Mouse (Mus musculus): Measurements from ENCODE around the gene Rbbp4. TPM values are rescaled to one million over a fixed set of nuclear protein-coding genes. Genes with fewer than 3 reads are reported as not detected.

Rbbp4 gene
- polyA plus RNA-seq, 1 experiment from 2014 or later, result 159 TPM

DNA sequence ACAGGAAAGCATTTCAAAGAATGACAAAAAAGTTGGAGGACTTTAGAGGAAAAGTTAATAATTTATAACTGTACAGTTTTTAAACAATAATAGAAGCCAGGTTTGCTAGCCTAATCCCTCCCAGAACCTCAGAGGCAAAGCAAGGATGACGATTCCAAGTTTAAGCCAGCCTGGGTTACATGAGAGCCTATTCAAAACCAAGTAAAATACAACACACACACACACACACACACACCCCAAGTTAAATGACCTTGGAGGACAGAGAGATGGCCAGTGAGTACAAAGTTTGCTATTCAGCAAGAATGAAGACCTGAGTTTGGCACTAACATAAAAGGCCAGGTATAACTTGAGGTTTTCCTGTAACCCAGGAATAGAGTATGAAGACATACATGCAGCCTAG is 9.0 kb downstream of the Rbbp4 start:
- DNase-seq (ENCODE audit: low spot score), result no peak

DNA sequence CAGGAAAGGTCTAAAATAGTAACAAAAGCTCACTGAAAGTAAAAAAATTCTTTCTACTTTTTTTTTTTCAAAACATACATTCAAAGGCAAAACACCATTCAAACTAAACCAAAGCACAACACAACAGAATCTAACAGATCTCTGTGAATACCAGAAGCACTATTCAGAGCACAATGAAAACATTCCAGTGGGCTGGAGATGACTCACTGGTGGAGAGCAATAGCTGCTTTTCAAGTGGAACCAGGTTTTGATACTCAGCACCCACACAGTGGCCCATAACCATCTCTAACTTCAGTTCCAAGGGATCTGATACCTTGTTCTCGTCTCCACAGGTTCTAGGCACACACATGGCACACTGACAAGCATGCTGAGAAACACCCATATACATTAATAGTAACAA is 10.4 kb downstream of the Rbbp4 start:
- no peaks in the 10 kb centered on the region for H3K9me3 ChIP-seq (ENCODE audit: low read length)
- no peak overlapping the region for H3K4me3 ChIP-seq (ENCODE audit: low read depth, low read length)
- H3K27me3 ChIP-seq (replicated peaks; ENCODE audit: insufficient read depth, low read length), result no peaks in the 10 kb centered on the region
- no peak overlapping the region for H3K4me2 ChIP-seq (replicated peaks; ENCODE audit: low read depth, low read length)
- no peaks in the 10 kb centered on the region for H3K4me1 ChIP-seq (ENCODE audit: insufficient read depth, low read depth, low read length)
- peaks cover 12% of the 10 kb centered on the region; the same call in 1 of the 2 replicates for H3K36me3 ChIP-seq (ENCODE audit: insufficient read depth, low read length)
- ATAC-seq, result no peak
- DNase-seq (ENCODE audit: low spot score), result peak; percentile 60
- TF ChIP-seq EP300 (IDR thresholded peaks at IDR 0.05) (no peak), CTCF (IDR thresholded peaks at IDR 0.05) (no peak)
- no peak overlapping the region for H3K9ac ChIP-seq (replicated peaks; ENCODE audit: low read depth)
- WGBS, result 89% methylated on average over 1 of the region's 1 CpGs
- H3K27ac ChIP-seq (ENCODE audit: low read length), result no peak overlapping the region

More for the DNA sequence above, 9.0 kb downstream of the Rbbp4 start:
- peaks cover 12% of the 10 kb centered on the region; the same call in 1 of the 2 replicates for H3K36me3 ChIP-seq (ENCODE audit: insufficient read depth, low read length)
- H3K27ac ChIP-seq (ENCODE audit: low read length), result no peak overlapping the region
- no peak overlapping the region for H3K9ac ChIP-seq (replicated peaks; ENCODE audit: low read depth)
- no peak overlapping the region for H3K4me3 ChIP-seq (ENCODE audit: low read depth, low read length)
- TF ChIP-seq CTCF (IDR thresholded peaks at IDR 0.05) (no peak), EP300 (IDR thresholded peaks at IDR 0.05) (no peak)
- no peaks in the 10 kb centered on the region for H3K27me3 ChIP-seq (replicated peaks; ENCODE audit: insufficient read depth, low read length)
- no peaks in the 10 kb centered on the region for H3K4me1 ChIP-seq (ENCODE audit: insufficient read depth, low read depth, low read length)
- H3K4me2 ChIP-seq (replicated peaks; ENCODE audit: low read depth, low read length), result no peak overlapping the region
- ATAC-seq, result no peak
- WGBS, result 52% methylated on average over 1 of the region's 1 CpGs
- no peaks in the 10 kb centered on the region for H3K9me3 ChIP-seq (ENCODE audit: low read length)

DNA sequence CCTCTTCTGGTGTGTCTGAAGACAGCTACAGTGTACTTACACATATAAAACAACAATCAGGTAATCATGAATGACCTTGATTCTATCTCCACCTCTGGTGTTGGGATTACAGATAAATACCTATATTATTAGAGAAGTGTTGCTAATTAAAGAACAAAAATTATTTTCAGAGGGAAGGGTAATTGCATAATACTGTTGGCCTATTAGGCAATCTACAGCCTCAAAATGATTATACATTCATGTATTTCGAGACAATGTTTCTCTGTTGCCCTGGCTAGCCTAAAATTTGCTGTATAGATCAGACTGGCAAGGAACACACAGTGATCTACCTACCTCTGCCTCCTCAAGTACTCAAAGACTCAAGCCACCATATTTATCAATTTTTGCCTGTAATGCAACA is 11.7 kb downstream of the Rbbp4 start:
- DNase-seq (ENCODE audit: low spot score) (no peak), ATAC-seq (no peak)
- Histone ChIP-seq H3K4me2 (replicated peaks; ENCODE audit: low read depth, low read length) (no peak overlapping the region), H3K9me3 (ENCODE audit: low read length) (no peaks in the 10 kb centered on the region), H3K9ac (replicated peaks; ENCODE audit: low read depth) (no peak overlapping the region), H3K36me3 (ENCODE audit: insufficient read depth, low read length) (peaks cover 14% of the 10 kb centered on the region; the same call in 1 of the 2 replicates), H3K4me3 (ENCODE audit: low read depth, low read length) (no peak overlapping the region), H3K27ac (ENCODE audit: low read length) (no peak overlapping the region), H3K27me3 (replicated peaks; ENCODE audit: insufficient read depth, low read length) (no peaks in the 10 kb centered on the region), H3K4me1 (ENCODE audit: insufficient read depth, low read depth, low read length) (no peaks in the 10 kb centered on the region)
- TF ChIP-seq EP300 (IDR thresholded peaks at IDR 0.05) (no peak), CTCF (IDR thresholded peaks at IDR 0.05) (no peak)
- 62% methylated on average over 1 of the region's 1 CpGs for WGBS

DNA sequence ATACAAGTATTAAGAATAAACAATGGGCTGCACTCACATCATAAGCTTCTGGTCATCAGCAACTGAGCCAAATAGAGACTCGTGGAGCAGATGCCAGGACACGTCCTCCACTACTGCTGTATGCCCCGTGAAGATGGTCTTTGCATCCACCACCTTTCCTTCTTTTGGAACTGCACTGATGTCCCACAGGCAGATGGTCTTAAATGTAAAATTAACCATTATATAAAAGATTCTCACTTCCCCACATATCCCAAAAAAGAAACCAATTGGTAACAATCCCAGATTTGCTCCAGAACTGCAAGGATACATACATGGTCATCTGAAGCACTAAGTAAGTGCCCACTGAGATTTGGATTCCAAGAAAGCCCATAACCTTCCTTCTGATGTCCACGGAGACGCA is 13.1 kb downstream of the Rbbp4 start:
- Histone ChIP-seq H3K36me3 (ENCODE audit: insufficient read depth, low read length) (peaks cover 21% of the 10 kb centered on the region; the same call in 1 of the 2 replicates), H3K9ac (replicated peaks; ENCODE audit: low read depth) (no peak overlapping the region), H3K4me1 (ENCODE audit: insufficient read depth, low read depth, low read length) (no peaks in the 10 kb centered on the region), H3K27me3 (replicated peaks; ENCODE audit: insufficient read depth, low read length) (no peaks in the 10 kb centered on the region), H3K4me3 (ENCODE audit: low read depth, low read length) (no peak overlapping the region), H3K4me2 (replicated peaks; ENCODE audit: low read depth, low read length) (no peak overlapping the region), H3K27ac (ENCODE audit: low read length) (no peak overlapping the region), H3K9me3 (ENCODE audit: low read length) (no peaks in the 10 kb centered on the region)
- TF ChIP-seq EP300 (IDR thresholded peaks at IDR 0.05) (no peak), CTCF (IDR thresholded peaks at IDR 0.05) (no peak)
- WGBS, result 91% methylated on average over 5 of the region's 5 CpGs
- no peak for ATAC-seq
- DNase-seq (ENCODE audit: low spot score), result no peak

DNA sequence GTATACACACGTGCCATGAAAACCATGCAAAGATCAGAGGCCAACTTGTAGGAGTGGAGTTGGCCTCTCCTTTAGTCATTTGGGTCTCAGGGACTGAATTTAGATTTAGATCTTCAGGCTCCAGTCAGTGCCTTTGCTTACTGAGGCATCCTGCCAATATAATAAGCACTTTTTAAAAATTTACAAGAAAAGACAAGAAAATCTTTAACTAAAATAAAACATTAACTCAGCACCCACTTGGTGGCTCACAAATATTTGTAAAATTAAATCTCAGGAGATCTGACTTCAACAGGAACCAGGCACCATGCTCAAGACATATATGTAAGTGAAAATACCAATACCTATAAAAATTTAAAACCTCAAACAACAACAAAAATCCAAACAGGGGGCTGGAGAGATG is 14.3 kb downstream of the Rbbp4 start:
- no peak for DNase-seq (ENCODE audit: low spot score)
- H3K9me3 ChIP-seq (ENCODE audit: low read length), result no peaks in the 10 kb centered on the region
- no peaks in the 10 kb centered on the region for H3K27me3 ChIP-seq (replicated peaks; ENCODE audit: insufficient read depth, low read length)
- no peak overlapping the region for H3K27ac ChIP-seq (ENCODE audit: low read length)
- no peak overlapping the region for H3K4me3 ChIP-seq (ENCODE audit: low read depth, low read length)
- H3K4me2 ChIP-seq (replicated peaks; ENCODE audit: low read depth, low read length), result no peak overlapping the region
- ATAC-seq, result no peak
- H3K4me1 ChIP-seq (ENCODE audit: insufficient read depth, low read depth, low read length), result no peaks in the 10 kb centered on the region
- TF ChIP-seq EP300 (IDR thresholded peaks at IDR 0.05), result no peak
- TF ChIP-seq CTCF (IDR thresholded peaks at IDR 0.05), result no peak
- peaks cover 30% of the 10 kb centered on the region; the same call in 1 of the 2 replicates for H3K36me3 ChIP-seq (ENCODE audit: insufficient read depth, low read length)
- H3K9ac ChIP-seq (replicated peaks; ENCODE audit: low read depth), result no peak overlapping the region
- 69% methylated on average over 1 of the region's 1 CpGs for WGBS

DNA sequence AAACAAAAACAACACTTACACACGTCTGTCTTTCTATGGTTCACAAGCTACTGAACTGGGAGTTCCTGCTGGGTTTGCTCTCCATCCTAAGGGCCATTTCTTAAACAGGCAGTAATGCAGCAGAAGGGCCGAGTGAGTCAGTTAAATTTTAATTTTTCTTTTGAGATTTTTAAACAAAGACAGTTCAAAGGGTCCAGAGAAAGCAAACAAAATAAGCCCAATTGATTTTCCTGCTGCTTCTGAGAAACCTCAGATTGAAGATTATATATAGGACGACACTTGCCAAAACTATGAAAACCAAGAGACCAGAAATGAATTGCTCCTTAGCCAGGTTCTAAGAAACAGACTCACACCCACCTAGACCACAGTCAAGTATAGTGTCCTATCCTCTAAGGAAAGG is 21.3 kb downstream of the Rbbp4 start:
- no peak overlapping the region for H3K27ac ChIP-seq (ENCODE audit: low read length)
- WGBS, result 56% methylated on average over 3 of the region's 3 CpGs
- H3K9me3 ChIP-seq (ENCODE audit: low read length), result no peaks in the 10 kb centered on the region
- H3K4me1 ChIP-seq (ENCODE audit: insufficient read depth, low read depth, low read length), result no peaks in the 10 kb centered on the region
- H3K27me3 ChIP-seq (replicated peaks; ENCODE audit: insufficient read depth, low read length), result no peaks in the 10 kb centered on the region
- H3K36me3 ChIP-seq (ENCODE audit: insufficient read depth, low read length), result peaks cover 56% of the 10 kb centered on the region
- DNase-seq (ENCODE audit: low spot score) (no peak), ATAC-seq (no peak)
- no peak for TF ChIP-seq EP300 (IDR thresholded peaks at IDR 0.05)
- no peak for TF ChIP-seq CTCF (IDR thresholded peaks at IDR 0.05)
- H3K9ac ChIP-seq (replicated peaks; ENCODE audit: low read depth), result no peak overlapping the region
- H3K4me2 ChIP-seq (replicated peaks; ENCODE audit: low read depth, low read length), result no peak overlapping the region
- no peak overlapping the region for H3K4me3 ChIP-seq (ENCODE audit: low read depth, low read length)

DNA sequence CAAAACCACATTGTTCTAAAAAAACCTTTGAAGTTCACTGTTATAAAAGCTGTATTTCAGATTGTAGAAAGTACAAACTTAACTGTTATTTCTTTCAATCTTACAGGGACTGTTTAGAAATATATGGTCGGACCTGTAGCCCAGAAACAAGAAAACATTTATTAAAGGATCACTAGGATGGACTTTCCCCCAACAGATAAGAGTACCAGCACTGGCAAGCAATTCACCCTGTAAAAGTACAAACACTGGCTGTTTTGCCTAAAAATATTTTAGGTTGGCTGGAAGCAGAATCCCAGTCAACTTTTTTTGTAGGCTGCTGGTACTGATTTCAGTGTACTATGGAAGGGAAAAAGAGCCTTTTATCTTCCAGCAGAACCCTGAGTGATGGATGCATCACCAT is 27.2 kb downstream of the Rbbp4 start:
- Histone ChIP-seq H3K4me1 (ENCODE audit: insufficient read depth, low read depth, low read length) (no peaks in the 10 kb centered on the region), H3K27ac (ENCODE audit: low read length) (no peak overlapping the region), H3K9me3 (ENCODE audit: low read length) (no peaks in the 10 kb centered on the region), H3K4me2 (replicated peaks; ENCODE audit: low read depth, low read length) (no peak overlapping the region), H3K4me3 (ENCODE audit: low read depth, low read length) (no peak overlapping the region), H3K36me3 (ENCODE audit: insufficient read depth, low read length) (peaks cover 15% of the 10 kb centered on the region), H3K27me3 (replicated peaks; ENCODE audit: insufficient read depth, low read length) (no peaks in the 10 kb centered on the region), H3K9ac (replicated peaks; ENCODE audit: low read depth) (no peak overlapping the region)
- TF ChIP-seq CTCF (IDR thresholded peaks at IDR 0.05) (no peak), EP300 (IDR thresholded peaks at IDR 0.05) (no peak)
- WGBS, result 95% methylated on average over 1 of the region's 1 CpGs
- no peak for ATAC-seq
- no peak for DNase-seq (ENCODE audit: low spot score)

All from lung, postnatal 0 days (tissue).